Mouse (Mus musculus) liver, embryonic 15.5 days (tissue): ENCODE measurements around the gene Mllt6. TPM values are rescaled to one million over a fixed set of nuclear protein-coding genes. Genes with fewer than 3 reads are reported as not detected.
"Not testable (repeated sequence)": the region's sequence is repeated elsewhere in the genome, so short reads cannot be mapped to it uniquely, and the experiment has no call there.

Source experiments
- ATAC-seq: fragments of 200-750 bp; cut with Nextera tagmentation; 2 replicates; pipeline ENCODE4 v1.8.0; 2017; ENCODE audit warnings: moderate number of reproducible peaks, mild to moderate bottlenecking, moderate library complexity; ENCODE audit not compliant: insufficient read depth
- H3K27ac ChIP-seq: fragments of 300-500 bp; sonication (generic); replicated peaks from 2 replicates; pipeline ENCODE4 v1.5.1; 2015; ENCODE audit warnings: mild to moderate bottlenecking, inconsistent platforms
- H3K27me3 ChIP-seq: fragments of 300-500 bp; sonication (generic); 2 replicates; pipeline ENCODE4 v1.6.1; 2015; ENCODE audit warnings: mild to moderate bottlenecking, inconsistent platforms
- H3K36me3 ChIP-seq: fragments of 300-500 bp; sonication (generic); replicated peaks from 2 replicates; pipeline ENCODE4 v1.6.1; 2015; ENCODE audit warnings: moderate library complexity, mild to moderate bottlenecking, inconsistent platforms
- H3K4me1 ChIP-seq: fragments of 300-500 bp; sonication (generic); replicated peaks from 2 replicates; pipeline ENCODE4 v1.6.1; 2015; ENCODE audit warnings: inconsistent platforms
- H3K4me2 ChIP-seq: fragments of 300-500 bp; sonication (generic); 2 replicates; pipeline ENCODE4 v1.6.1; 2015; ENCODE audit warnings: moderate library complexity, mild to moderate bottlenecking, inconsistent platforms
- H3K4me3 ChIP-seq: fragments of 300-500 bp; sonication (generic); replicated peaks from 2 replicates; pipeline ENCODE4 v1.5.1; 2015; ENCODE audit warnings: mild to moderate bottlenecking, inconsistent platforms
- H3K9ac ChIP-seq: fragments of 300-500 bp; sonication (generic); 2 replicates; pipeline ENCODE4 v1.6.1; 2015; ENCODE audit warnings: moderate library complexity, mild to moderate bottlenecking, inconsistent platforms
- H3K9me3 ChIP-seq: fragments of 300-500 bp; sonication (generic); replicated peaks from 2 replicates; pipeline ENCODE4 v1.6.1; 2016; ENCODE audit warnings: inconsistent platforms
- whole genome bisulfite sequencing: fragments of 180-500 bp; shearing (Covaris S2); methylation state at CpG from one replicate; pipeline ENCODE4 v1.1.7; 2015; ENCODE audit warnings: mixed read lengths; ENCODE audit not compliant: insufficient replicate concordance; 5-methylcytosine and 5-hydroxymethylcytosine counted together
- polyA plus RNA-seq: library from polyadenylated mRNA; unstranded; fragments of >200 nt; fragmentation: Nextera tagmentation; extraction: Ambion mirVana; gene quantifications from 2 replicates; pipeline ENCODE4 v1.2.1, GENCODE M21; 2015

The Mllt6 gene
- polyA plus RNA-seq, 1 experiment from 2014 or later, result 0.20 TPM

- no peaks in the 10 kb centered on the region for H3K9me3 ChIP-seq
- peaks cover 87% of the 10 kb centered on the region for H3K27me3 ChIP-seq
- H3K4me3 ChIP-seq, result peak overlapping the region; percentile 58
- peaks cover 21% of the 10 kb centered on the region for H3K4me1 ChIP-seq
- under 1% methylated on average over 105 of the region's 106 CpGs for WGBS
- no peak overlapping the region for H3K27ac ChIP-seq
- ATAC-seq, result no peak
- no peaks in the 10 kb centered on the region for H3K36me3 ChIP-seq
- H3K9ac ChIP-seq, result peak overlapping the region; percentile 18; the same call in 1 of the 2 replicates
- peak overlapping the region; percentile 76 for H3K4me2 ChIP-seq
These were observed 34.4 kb upstream of the Mllt6 start for GRCm38 (mm10) chr11:97628568-97629518.

- Histone ChIP-seq H3K9me3 (no peaks in the 10 kb centered on the region), H3K27ac (no peak within 1 kb of the TSS), H3K36me3 (no peaks in the 10 kb centered on the region), H3K9ac (peak within 1 kb of the TSS; percentile 18; the same call in 1 of the 2 replicates), H3K4me1 (peaks cover 21% of the 10 kb centered on the region), H3K27me3 (peaks cover 80% of the 10 kb centered on the region), H3K4me2 (peak within 1 kb of the TSS; percentile 76), H3K4me3 (peak within 1 kb of the TSS; percentile 58)
- peak; percentile 72 for ATAC-seq
- under 1% methylated on average over 47 of the region's 47 CpGs for WGBS
These were observed 33.6 kb upstream of the Mllt6 start, which contains the start of gene Epop for GRCm38 (mm10) chr11:97629576-97629975. Epop (minus strand) TSS chr11:97629702.

DNA sequence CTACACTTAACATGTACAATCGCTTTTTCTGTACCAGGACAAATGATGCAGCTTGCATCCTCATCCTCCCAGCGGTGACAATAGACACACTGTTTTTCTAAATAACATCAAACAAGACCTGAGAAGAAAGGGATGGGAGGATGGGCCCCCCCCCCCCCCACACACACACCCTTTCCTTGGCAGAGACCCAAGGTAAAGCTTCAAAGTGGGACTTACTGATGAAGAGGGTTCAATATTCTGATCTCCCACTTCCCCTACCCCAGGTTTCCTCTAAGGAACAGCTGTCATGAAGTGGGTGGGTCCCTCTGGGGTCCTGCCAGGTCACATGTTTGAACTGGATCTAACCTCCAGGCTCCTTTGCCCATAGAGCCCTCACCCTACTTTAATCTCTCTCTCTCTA, 32.2 kb upstream of the Mllt6 start:
- 36% methylated on average over 2 of the region's 2 CpGs for WGBS
- no peak overlapping the region for H3K27ac ChIP-seq
- no peak overlapping the region for H3K4me3 ChIP-seq
- no peaks in the 10 kb centered on the region for H3K36me3 ChIP-seq
- H3K27me3 ChIP-seq, result peaks cover 65% of the 10 kb centered on the region
- H3K4me1 ChIP-seq, result peaks cover 21% of the 10 kb centered on the region
- no peak overlapping the region for H3K9ac ChIP-seq
- no peak overlapping the region for H3K4me2 ChIP-seq
- ATAC-seq, result no peak
- no peaks in the 10 kb centered on the region for H3K9me3 ChIP-seq

DNA sequence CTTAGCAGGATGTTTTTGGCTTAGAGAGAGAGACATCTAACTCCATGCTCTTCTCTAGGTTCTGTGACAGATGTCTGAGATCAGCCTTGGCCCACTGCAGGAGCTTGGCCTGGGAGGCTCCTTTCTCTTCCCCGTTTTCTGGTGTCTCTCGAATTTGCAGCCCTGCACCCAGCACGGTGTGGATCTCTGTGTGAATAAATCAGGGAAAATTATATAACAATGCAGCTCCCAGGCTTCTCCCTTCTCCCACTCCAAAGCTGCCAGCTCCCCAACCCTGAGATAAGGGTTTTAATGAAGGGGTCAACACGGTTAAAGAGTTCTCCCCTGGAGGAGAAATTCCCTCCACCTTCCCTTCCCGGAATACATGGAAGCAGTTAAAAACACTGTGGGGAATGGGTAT, 31.7 kb upstream of the Mllt6 start:
- Histone ChIP-seq H3K9me3 (no peaks in the 10 kb centered on the region), H3K4me1 (peaks cover 21% of the 10 kb centered on the region), H3K4me2 (no peak overlapping the region), H3K27ac (no peak overlapping the region), H3K27me3 (peaks cover 61% of the 10 kb centered on the region), H3K4me3 (no peak overlapping the region), H3K9ac (no peak overlapping the region), H3K36me3 (no peaks in the 10 kb centered on the region)
- ATAC-seq, result no peak
- 18% methylated on average over 5 of the region's 5 CpGs for WGBS

DNA sequence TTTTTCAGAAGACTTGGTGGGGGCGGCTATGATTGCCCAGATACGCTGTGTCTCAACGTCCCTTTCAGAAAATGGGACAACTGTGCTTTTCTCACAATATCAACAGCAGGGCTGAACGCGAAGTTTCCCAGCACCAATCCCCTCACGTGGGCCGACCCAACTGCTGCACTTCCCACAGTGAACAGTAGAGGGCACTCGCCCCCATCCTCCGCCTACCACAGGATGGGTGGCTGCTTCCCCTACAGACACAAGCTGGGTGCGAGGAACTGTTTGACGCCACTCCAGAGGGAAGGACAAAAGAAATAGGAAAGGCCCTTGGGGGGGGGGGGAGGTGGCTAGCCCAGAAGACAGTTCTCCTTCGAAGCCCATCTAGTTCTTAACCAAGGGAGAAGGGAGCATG, 31.3 kb upstream of the Mllt6 start:
- ATAC-seq, result no peak
- H3K9me3 ChIP-seq, result no peaks in the 10 kb centered on the region
- 2% methylated on average over 12 of the region's 12 CpGs for WGBS
- H3K9ac ChIP-seq, result no peak overlapping the region
- peaks cover 21% of the 10 kb centered on the region for H3K4me1 ChIP-seq
- no peak overlapping the region for H3K4me3 ChIP-seq
- H3K27ac ChIP-seq, result no peak overlapping the region
- no peaks in the 10 kb centered on the region for H3K36me3 ChIP-seq
- no peak overlapping the region for H3K4me2 ChIP-seq
- peaks cover 56% of the 10 kb centered on the region for H3K27me3 ChIP-seq

- H3K27ac ChIP-seq, H3K36me3 ChIP-seq, ATAC-seq, H3K4me2 ChIP-seq, H3K9ac ChIP-seq, H3K9me3 ChIP-seq, H3K4me3 ChIP-seq: not testable (repeated sequence)
- H3K27me3 ChIP-seq, result peaks cover 51% of the 10 kb centered on the region
- WGBS, result 58% methylated on average over 4 of the region's 4 CpGs
- H3K4me1 ChIP-seq, result peaks cover 20% of the 10 kb centered on the region
These were observed 30.8 kb upstream of the Mllt6 start for GRCm38 (mm10) chr11:97632440-97632839.

DNA sequence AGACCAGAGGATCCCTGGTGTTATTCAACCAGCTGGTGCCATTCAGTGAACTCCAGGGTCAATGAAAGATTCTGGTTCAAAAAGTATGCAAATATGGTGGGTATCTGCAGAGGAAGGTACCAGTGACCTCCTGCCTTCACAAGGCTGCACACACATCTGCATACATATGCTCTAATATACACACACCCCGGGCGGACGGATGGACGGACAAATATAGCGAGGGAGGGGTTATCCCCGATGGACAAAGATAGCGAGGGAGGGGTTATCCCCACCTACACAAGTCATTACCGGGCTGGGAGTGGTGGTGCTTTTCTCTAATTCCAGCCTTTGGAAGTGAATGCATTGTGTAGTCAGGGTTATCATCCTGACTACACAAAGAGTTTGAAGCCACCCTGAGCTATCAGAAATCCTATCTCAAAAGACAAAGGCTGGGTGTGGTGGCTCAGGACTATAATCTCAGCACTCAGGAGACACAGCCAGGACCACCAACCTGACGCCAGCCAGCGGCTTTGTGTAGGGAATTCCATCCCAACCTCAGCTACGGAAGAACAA, 27.7 kb upstream of the Mllt6 start:
- Histone ChIP-seq H3K27ac (no peak overlapping the region), H3K9ac (no peak overlapping the region), H3K4me2 (no peak overlapping the region), H3K27me3 (peaks cover 20% of the 10 kb centered on the region), H3K9me3 (no peaks in the 10 kb centered on the region), H3K4me3 (no peak overlapping the region), H3K4me1 (no peaks in the 10 kb centered on the region), H3K36me3 (no peaks in the 10 kb centered on the region)
- ATAC-seq, result no peak
- 57% methylated on average over 11 of the region's 11 CpGs for WGBS

DNA sequence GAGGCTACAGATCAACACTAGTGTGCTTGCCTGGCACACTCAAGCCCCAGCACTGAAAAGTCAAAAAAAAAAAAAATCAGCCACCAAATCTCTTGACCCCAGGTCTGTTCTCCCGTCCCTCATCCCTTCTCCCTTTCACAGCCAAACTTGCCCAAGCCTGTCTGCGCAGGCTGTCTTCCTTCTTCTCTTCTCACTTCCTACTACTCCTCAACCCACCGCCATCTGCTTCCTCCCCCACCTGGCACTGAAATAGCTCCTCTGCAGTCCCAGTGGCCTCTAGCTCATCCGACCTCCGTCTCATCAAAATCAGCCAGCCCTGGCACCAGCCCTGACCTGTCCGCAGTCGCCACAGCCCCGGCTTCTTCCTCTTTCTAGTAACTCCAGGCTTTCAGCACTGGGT, 21.5 kb upstream of the Mllt6 start:
- H3K36me3 ChIP-seq, result no peaks in the 10 kb centered on the region
- no peaks in the 10 kb centered on the region for H3K4me1 ChIP-seq
- no peak overlapping the region for H3K9ac ChIP-seq
- no peak overlapping the region for H3K27ac ChIP-seq
- H3K4me3 ChIP-seq, result no peak overlapping the region
- no peaks in the 10 kb centered on the region for H3K9me3 ChIP-seq
- no peaks in the 10 kb centered on the region for H3K27me3 ChIP-seq
- WGBS, result 18% methylated on average over 8 of the region's 8 CpGs
- no peak for ATAC-seq
- H3K4me2 ChIP-seq, result no peak overlapping the region

DNA sequence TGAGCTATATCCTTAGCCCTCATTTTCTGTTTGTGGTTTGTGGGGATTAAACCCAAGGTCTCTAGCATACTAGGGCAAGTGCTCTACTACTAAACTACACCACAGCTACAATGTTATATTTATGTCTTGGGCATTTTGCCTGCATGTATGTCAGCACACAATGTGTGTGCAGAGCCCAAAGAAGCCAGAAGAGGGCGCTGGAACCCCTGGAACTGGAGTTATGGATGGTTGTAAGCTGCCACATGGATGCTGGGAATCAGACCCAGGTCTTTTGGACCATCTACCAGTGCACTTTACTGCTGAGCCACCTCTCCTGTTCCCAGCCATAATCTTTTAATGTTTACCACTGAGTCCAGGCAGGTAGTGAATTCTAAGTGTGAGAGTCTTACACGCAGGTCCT, 20.5 kb upstream of the Mllt6 start:
- Histone ChIP-seq H3K9me3 (no peaks in the 10 kb centered on the region), H3K36me3 (no peaks in the 10 kb centered on the region), H3K4me1 (no peaks in the 10 kb centered on the region), H3K9ac (no peak overlapping the region), H3K27ac (no peak overlapping the region), H3K4me2 (no peak overlapping the region), H3K27me3 (no peaks in the 10 kb centered on the region), H3K4me3 (no peak overlapping the region)
- WGBS, result 35% methylated on average over 2 of the region's 2 CpGs
- ATAC-seq, result no peak

- no peak overlapping the region for H3K9ac ChIP-seq
- no peak for ATAC-seq
- no peaks in the 10 kb centered on the region for H3K27me3 ChIP-seq
- H3K36me3 ChIP-seq, result no peaks in the 10 kb centered on the region
- H3K4me2 ChIP-seq, result no peak overlapping the region
- WGBS, result 59% methylated on average over 8 of the region's 8 CpGs
- H3K27ac ChIP-seq, result no peak overlapping the region
- H3K4me1 ChIP-seq, result no peaks in the 10 kb centered on the region
- no peak overlapping the region for H3K4me3 ChIP-seq
- no peaks in the 10 kb centered on the region for H3K9me3 ChIP-seq
These were observed 19.7 kb upstream of the Mllt6 start for GRCm38 (mm10) chr11:97643380-97644055.

- H3K27ac ChIP-seq, result no peak overlapping the region
- WGBS, result 3% methylated on average over 6 of the region's 6 CpGs
- H3K4me3 ChIP-seq, result no peak overlapping the region
- H3K36me3 ChIP-seq, result no peaks in the 10 kb centered on the region
- no peaks in the 10 kb centered on the region for H3K4me1 ChIP-seq
- no peaks in the 10 kb centered on the region for H3K9me3 ChIP-seq
- H3K4me2 ChIP-seq, result no peak overlapping the region
- no peak for ATAC-seq
- no peak overlapping the region for H3K9ac ChIP-seq
- H3K27me3 ChIP-seq, result no peaks in the 10 kb centered on the region
These were observed 18.4 kb upstream of the Mllt6 start for GRCm38 (mm10) chr11:97644834-97645233.
